ENCODE assay signal across 16 mouse cellular contexts in the genomic region with DNA sequence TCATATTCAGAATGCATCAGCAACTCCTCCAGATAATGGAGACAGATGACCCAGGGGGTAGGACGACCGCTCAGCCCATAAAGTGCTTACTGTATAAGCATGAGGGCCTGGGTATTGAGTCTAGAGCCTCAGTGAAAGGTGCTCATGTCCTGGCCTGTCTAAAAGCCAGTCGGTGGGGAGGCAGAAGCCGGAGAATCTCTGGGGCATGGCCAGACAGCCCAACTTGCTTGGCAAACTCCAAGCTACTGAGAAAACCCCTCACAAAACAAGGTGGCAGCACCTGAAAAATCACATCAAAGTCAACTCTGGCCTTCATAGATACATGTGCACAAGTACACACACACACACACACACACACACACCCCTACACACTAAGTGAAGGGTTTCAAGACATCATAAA.
"Had no signal": no experiment of that assay in that cellular context is flagged by ENCODE, and none has a peak within 500 bp of the region (broad histone marks: within the 10 kb centered on the region; RNA-seq: fewer than 3 reads in every experiment).

No protein-coding gene starts in this region.

- H3K27me3 ChIP-seq: neural tube, embryonic 13.5 days; neural tube, embryonic 15.5 days; stomach, embryonic 15.5 days had no signal

- H3K4me2 ChIP-seq: neural tube, embryonic 13.5 days; neural tube, embryonic 15.5 days; stomach, embryonic 15.5 days had no signal

- H3K4me3 ChIP-seq: neural tube, embryonic 13.5 days; neural tube, embryonic 15.5 days; stomach, embryonic 15.5 days had no signal

- H3K9me3 ChIP-seq: neural tube, embryonic 13.5 days; neural tube, embryonic 15.5 days; stomach, embryonic 15.5 days had no signal

- H3K27ac ChIP-seq: neural tube, embryonic 13.5 days; neural tube, embryonic 15.5 days; stomach, embryonic 15.5 days; stomach, postnatal 0 days had no signal

- H3K36me3 ChIP-seq: neural tube, embryonic 13.5 days; neural tube, embryonic 15.5 days; stomach, embryonic 15.5 days had no signal

- DNase-seq: retina, postnatal 1 day; right cerebral cortex, adult 18-20 months; right cerebral cortex, postnatal 14 days; right cerebral cortex, postnatal 25 days; right cerebral cortex, postnatal 4 days; spleen, adult 18-20 months; thymus, adult 18-20 months; thymus, adult 2 months; thymus, postnatal 14 days; thymus, postnatal 25 days; thymus, postnatal 36 days; thymus, postnatal 4 days had no signal

- H3K9ac ChIP-seq: neural tube, embryonic 13.5 days; neural tube, embryonic 15.5 days; stomach, embryonic 15.5 days had no signal
